Mouse (Mus musculus): ENCODE measurements around the gene Cyth3. TPM values are rescaled to one million over a fixed set of nuclear protein-coding genes. Genes with fewer than 3 reads are reported as not detected.

The Cyth3 gene
- polyA plus RNA-seq, 1 experiment, result 21.0 TPM

DNA sequence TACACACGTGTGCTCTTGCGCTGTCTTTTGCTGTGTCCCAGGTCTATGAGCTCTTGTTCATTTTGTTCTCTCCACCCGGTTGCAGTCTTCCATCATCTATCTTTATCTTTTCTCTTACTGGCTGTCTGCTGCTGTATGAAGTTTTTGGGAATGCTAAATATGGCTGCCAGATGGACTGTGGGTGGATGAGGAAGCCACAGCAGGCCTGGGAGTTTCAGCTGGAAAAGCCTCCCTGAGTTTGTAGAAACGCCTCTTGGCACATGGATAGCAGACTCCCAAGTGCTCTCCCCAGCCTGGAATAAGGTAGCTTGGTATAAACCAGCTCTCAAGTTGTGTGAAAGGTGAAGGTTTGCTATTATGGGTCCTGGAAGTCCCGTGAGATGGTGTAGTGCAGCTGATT is 68.7 kb downstream of the Cyth3 start:
- H3K4me3 ChIP-seq (ENCODE audit: insufficient read depth, low read length), result no peak overlapping the region
- H3K27ac ChIP-seq (ENCODE audit: insufficient read depth, low read depth, low read length), result no peak overlapping the region
- H3K4me1 ChIP-seq (ENCODE audit: control insufficient read depth, insufficient read depth, low read length), result peaks cover 3% of the 10 kb centered on the region; the same call in 1 of the 2 replicates
- TF ChIP-seq CTCF (IDR thresholded peaks at IDR 0.05; ENCODE audit: low read depth, low read length) (no peak), POLR2A (IDR thresholded peaks at IDR 0.05; ENCODE audit: borderline replicate concordance, low read depth, low read length) (no peak)

DNA sequence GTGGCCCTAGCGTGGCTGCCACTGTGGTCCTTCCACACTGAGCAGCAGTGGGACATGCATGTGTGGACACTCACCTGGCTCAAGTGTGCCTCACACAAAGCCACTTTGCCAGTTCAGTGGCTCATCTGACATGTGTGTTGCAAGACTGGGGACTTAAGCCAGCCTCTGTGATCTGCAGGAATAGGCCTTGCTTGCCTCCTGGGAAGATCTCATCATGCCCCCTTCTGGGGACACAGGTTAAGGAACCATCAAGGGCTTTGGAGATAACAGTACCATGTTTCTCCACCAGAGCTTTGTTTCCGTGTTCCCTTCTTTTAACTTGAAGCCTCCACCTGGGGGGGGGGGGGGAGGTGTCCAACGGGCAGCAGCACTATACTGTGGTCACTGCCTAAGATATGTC is 74.1 kb downstream of the Cyth3 start:
- TF ChIP-seq POLR2A (IDR thresholded peaks at IDR 0.05; ENCODE audit: borderline replicate concordance, low read depth, low read length) (no peak), CTCF (IDR thresholded peaks at IDR 0.05; ENCODE audit: low read depth, low read length) (no peak)
- Histone ChIP-seq H3K4me1 (ENCODE audit: control insufficient read depth, insufficient read depth, low read length) (peaks cover 14% of the 10 kb centered on the region), H3K27ac (ENCODE audit: insufficient read depth, low read depth, low read length) (no peak overlapping the region), H3K4me3 (ENCODE audit: insufficient read depth, low read length) (no peak overlapping the region)

DNA sequence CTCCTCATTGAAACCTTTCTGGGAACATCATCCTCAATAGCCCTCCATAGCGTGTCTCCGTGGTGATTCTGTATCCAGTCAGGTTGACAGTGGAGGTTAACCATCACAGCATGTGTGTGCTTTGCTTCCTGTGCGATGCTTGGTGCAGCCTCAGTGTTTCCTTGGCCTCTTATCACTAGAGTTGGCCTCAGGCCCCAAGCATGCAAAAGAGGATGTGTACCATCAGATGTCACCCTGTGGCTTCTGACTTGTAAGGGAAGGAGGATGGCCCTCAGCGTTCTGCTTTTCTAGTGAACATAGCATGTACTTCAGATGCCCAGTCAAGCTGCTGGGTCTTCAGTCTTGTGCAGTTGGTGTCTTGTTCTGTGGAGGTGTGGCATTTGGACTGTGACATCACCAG is 76.2 kb downstream of the Cyth3 start:
- TF ChIP-seq POLR2A (IDR thresholded peaks at IDR 0.05; ENCODE audit: borderline replicate concordance, low read depth, low read length) (no peak), CTCF (IDR thresholded peaks at IDR 0.05; ENCODE audit: low read depth, low read length) (no peak)
- no peak overlapping the region for H3K4me3 ChIP-seq (ENCODE audit: insufficient read depth, low read length)
- peaks cover 14% of the 10 kb centered on the region for H3K4me1 ChIP-seq (ENCODE audit: control insufficient read depth, insufficient read depth, low read length)
- H3K27ac ChIP-seq (ENCODE audit: insufficient read depth, low read depth, low read length), result no peak overlapping the region

DNA sequence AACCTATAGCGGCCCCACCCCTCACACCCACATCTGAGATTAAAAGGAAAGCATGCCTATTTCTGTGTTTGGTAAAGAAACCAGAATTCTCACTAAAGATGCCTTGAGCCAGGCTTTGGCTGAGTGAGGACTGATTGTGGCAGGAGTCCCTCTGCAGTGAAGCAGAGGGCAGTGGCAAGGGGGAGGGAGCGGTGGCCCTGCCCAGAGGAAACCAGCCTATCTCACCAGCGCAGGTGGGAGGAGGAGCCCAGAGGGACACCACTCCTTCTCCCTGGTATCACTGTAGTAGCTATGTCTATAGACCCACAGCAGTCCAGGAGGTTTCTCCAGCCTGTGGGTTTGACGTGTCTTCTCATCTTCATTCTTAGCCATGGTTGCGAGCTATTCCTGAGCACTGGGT is 78.0 kb downstream of the Cyth3 start:
- no peak for TF ChIP-seq POLR2A (IDR thresholded peaks at IDR 0.05; ENCODE audit: borderline replicate concordance, low read depth, low read length)
- no peak for TF ChIP-seq CTCF (IDR thresholded peaks at IDR 0.05; ENCODE audit: low read depth, low read length)
- H3K4me1 ChIP-seq (ENCODE audit: control insufficient read depth, insufficient read depth, low read length), result peaks cover 14% of the 10 kb centered on the region
- no peak overlapping the region for H3K27ac ChIP-seq (ENCODE audit: insufficient read depth, low read depth, low read length)
- no peak overlapping the region for H3K4me3 ChIP-seq (ENCODE audit: insufficient read depth, low read length)

GRCm38 (mm10) chr5:143701074-143701473 is 78.8 kb downstream of the Cyth3 start:
- TF ChIP-seq POLR2A (IDR thresholded peaks at IDR 0.05; ENCODE audit: borderline replicate concordance, low read depth, low read length) (no peak), CTCF (IDR thresholded peaks at IDR 0.05; ENCODE audit: low read depth, low read length) (no peak)
- Histone ChIP-seq H3K27ac (ENCODE audit: insufficient read depth, low read depth, low read length) (no peak overlapping the region), H3K4me1 (ENCODE audit: control insufficient read depth, insufficient read depth, low read length) (peaks cover 14% of the 10 kb centered on the region), H3K4me3 (ENCODE audit: insufficient read depth, low read length) (no peak overlapping the region)

DNA sequence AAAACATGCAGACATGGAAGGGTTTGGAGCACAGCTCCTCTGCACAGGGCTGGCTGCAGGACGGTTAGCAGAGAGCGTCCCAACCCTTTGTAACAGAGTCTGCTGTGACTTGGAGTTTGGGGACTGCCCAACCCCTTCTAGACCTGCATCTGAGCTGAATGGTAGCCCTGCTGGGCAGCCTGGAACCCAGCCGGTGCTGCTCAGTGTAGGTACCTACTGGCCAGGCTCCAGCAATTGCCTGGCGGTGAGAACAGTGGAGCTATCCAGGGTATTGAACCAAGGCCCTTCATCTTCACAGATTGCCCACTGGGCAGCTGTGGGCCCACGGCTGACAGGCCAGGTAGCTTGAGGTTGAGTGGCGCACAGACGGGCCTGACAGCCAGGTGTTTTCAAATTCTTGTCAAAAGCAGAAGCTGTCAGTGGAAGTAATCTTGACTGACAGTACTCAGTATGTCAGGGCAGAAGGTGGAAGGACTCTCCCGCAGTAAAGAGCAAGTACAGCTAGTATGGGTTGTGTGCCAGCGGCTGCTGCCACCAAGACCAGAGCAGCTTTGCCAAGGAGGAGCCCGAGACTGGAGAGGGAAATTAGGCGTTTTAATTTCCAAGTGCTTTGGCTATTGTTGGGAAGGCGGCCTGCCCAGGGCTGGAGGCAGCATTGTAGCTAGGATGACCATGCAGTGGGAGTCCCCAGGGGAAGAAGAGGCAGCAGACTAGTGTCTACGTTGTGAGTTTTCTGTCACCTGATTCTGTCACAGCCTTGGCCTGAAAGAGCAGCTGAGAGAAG is 82.8 kb downstream of the Cyth3 start:
- Histone ChIP-seq H3K4me3 (ENCODE audit: insufficient read depth, low read length) (no peak overlapping the region), H3K4me1 (ENCODE audit: control insufficient read depth, insufficient read depth, low read length) (peaks cover 1% of the 10 kb centered on the region), H3K27ac (ENCODE audit: insufficient read depth, low read depth, low read length) (no peak overlapping the region)
- TF ChIP-seq POLR2A (IDR thresholded peaks at IDR 0.05; ENCODE audit: borderline replicate concordance, low read depth, low read length), result no peak
- TF ChIP-seq CTCF (IDR thresholded peaks at IDR 0.05; ENCODE audit: low read depth, low read length), result no peak

- Histone ChIP-seq H3K4me1 (ENCODE audit: control insufficient read depth, insufficient read depth, low read length) (no peaks in the 10 kb centered on the region), H3K4me3 (ENCODE audit: insufficient read depth, low read length) (no peak overlapping the region), H3K27ac (ENCODE audit: insufficient read depth, low read depth, low read length) (no peak overlapping the region)
- TF ChIP-seq CTCF (IDR thresholded peaks at IDR 0.05; ENCODE audit: low read depth, low read length) (no peak), POLR2A (IDR thresholded peaks at IDR 0.05; ENCODE audit: borderline replicate concordance, low read depth, low read length) (no peak)
Observed at GRCm38 (mm10) chr5:143705659-143705982, 83.4 kb downstream of the Cyth3 start.

DNA sequence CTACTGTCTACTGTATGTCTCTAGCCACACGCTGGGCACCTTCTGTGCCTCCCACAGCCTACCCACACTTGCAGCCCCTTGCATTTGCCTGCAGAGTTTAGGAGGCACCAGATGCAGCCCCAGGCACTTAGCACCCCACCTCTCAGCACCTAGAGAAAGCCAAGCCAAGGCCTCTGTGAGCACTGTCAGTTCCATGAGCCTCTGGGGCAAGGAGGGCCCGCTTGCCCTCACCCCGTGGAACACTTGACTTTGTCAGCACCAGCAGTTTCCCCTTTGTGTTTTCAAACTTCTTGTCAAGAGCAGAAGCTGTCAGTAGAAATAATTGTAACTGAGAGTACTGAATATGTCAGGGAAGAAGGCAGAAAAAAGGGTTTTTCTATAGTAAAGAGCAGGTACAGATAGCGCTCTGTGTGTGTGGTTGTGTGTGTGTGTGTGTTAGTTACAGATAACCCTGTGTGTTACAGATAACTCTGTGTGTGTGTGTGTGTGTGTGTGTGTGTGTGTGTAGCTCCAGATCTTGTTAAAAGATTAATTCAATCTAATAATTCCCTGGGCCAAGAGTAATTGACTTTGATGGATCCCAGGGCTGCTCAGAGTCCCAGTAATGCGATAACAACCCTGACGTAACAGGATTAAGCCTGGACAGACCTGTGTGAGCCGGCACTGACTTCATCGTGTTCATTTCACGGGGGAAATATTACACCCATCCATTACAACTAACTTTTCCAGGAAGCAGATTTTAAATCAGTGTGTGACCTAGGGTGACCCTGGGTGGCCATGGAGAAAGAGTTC is 84.0 kb downstream of the Cyth3 start:
- Histone ChIP-seq H3K4me3 (ENCODE audit: insufficient read depth, low read length) (no peak overlapping the region), H3K4me1 (ENCODE audit: control insufficient read depth, insufficient read depth, low read length) (no peaks in the 10 kb centered on the region), H3K27ac (ENCODE audit: insufficient read depth, low read depth, low read length) (no peak overlapping the region)
- TF ChIP-seq CTCF (IDR thresholded peaks at IDR 0.05; ENCODE audit: low read depth, low read length) (no peak), POLR2A (IDR thresholded peaks at IDR 0.05; ENCODE audit: borderline replicate concordance, low read depth, low read length) (no peak)

DNA sequence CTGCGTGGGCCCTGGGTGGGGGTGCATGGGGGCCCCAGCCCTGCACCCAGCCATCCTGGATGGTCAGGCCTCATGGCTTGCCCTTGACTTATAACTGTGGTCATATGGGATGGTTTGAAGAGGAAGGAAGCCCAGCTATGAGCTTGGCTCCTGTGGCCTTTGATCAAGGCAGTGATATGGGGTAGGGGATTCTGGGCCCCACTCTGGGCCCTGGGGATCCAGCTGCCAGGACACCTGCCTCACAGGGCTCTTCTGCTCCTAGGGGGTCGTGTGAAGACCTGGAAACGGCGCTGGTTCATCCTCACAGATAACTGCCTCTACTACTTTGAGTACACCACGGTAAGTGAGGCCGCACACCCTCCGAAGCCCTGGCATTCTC is 84.6 kb downstream of the Cyth3 start:
- Histone ChIP-seq H3K27ac (ENCODE audit: insufficient read depth, low read depth, low read length) (no peak overlapping the region), H3K4me1 (ENCODE audit: control insufficient read depth, insufficient read depth, low read length) (no peaks in the 10 kb centered on the region), H3K4me3 (ENCODE audit: insufficient read depth, low read length) (no peak overlapping the region)
- TF ChIP-seq POLR2A (IDR thresholded peaks at IDR 0.05; ENCODE audit: borderline replicate concordance, low read depth, low read length) (no peak), CTCF (IDR thresholded peaks at IDR 0.05; ENCODE audit: low read depth, low read length) (no peak)

DNA sequence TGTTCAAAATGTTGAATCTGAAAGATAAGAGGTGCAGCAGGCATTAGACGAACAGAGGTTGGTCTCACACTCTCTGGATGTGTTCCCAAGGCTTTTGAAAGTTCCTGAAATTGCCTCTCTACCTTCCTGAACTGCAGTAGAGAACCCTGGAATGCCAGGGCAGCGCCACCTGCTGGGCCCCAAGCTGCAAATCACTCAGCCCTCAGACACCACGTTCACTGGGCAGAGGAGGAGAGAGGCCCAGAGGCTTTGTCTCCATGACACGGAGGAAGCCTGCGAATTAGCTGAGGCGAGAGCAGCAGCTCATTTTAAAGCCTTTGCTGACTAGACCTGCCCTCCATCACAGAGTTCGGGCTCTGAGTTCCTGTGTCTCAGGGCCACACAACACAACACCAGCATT is 89.1 kb downstream of the Cyth3 start:
- peak; percentile 98 for TF ChIP-seq CTCF (IDR thresholded peaks at IDR 0.05; ENCODE audit: low read depth, low read length)
- no peak for TF ChIP-seq POLR2A (IDR thresholded peaks at IDR 0.05; ENCODE audit: borderline replicate concordance, low read depth, low read length)
- H3K27ac ChIP-seq (ENCODE audit: insufficient read depth, low read depth, low read length), result no peak overlapping the region
- H3K4me1 ChIP-seq (ENCODE audit: control insufficient read depth, insufficient read depth, low read length), result no peaks in the 10 kb centered on the region
- H3K4me3 ChIP-seq (ENCODE audit: insufficient read depth, low read length), result no peak overlapping the region
